Mouse (Mus musculus) c-Kit-positive CD71-positive TER-119-negative erythroid progenitor cells, embryonic 14.5 days (primary cell): Measurements from ENCODE around the gene Gm13420.

Experiments
- DNase-seq: peaks from one replicate; pipeline ENCODE4 v3.0.0-alpha.2; 2013; ENCODE audit warnings: low read depth

Gm13420 gene

DNA sequence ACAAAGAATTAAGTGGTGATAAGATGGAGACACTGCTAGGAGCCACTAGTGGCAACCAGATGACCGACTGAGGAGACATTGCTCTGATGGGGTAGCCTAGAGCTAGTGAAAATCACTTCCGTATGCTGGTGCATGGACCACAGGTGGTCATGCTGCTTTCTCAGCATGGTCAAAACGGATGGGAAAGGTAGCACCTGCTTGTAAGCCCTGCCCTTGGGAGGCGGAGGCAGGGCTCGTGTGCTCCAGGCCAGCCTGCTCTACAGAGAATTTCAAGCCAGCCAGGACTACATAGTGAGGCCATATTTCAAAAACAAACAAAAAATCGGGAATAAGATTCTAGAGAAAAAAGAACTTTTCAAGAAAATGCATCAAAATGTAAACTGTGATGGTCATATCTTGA, 50.1 kb downstream of the Gm13420 start:
- no peak for DNase-seq

DNA sequence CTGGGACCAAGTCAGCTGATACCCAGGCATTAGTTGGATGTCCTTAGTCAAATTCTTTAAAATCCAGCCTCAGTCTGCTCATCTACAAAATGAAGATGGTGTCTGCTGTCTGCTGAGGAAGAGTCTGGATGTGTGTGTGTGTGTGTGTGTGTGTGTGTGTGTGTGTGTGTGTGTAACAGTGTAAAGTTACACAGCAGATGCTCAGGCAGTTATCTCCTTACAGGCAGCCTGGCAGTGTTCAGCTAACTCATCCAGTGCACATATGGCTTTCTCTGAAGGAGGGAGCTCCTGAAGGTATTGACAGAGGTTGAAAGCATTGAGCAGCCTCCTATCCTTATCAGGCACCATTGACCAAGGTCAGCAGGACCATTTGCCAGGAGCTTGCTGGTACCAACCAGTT, 50.6 kb downstream of the Gm13420 start:
- DNase-seq: no peak

DNA sequence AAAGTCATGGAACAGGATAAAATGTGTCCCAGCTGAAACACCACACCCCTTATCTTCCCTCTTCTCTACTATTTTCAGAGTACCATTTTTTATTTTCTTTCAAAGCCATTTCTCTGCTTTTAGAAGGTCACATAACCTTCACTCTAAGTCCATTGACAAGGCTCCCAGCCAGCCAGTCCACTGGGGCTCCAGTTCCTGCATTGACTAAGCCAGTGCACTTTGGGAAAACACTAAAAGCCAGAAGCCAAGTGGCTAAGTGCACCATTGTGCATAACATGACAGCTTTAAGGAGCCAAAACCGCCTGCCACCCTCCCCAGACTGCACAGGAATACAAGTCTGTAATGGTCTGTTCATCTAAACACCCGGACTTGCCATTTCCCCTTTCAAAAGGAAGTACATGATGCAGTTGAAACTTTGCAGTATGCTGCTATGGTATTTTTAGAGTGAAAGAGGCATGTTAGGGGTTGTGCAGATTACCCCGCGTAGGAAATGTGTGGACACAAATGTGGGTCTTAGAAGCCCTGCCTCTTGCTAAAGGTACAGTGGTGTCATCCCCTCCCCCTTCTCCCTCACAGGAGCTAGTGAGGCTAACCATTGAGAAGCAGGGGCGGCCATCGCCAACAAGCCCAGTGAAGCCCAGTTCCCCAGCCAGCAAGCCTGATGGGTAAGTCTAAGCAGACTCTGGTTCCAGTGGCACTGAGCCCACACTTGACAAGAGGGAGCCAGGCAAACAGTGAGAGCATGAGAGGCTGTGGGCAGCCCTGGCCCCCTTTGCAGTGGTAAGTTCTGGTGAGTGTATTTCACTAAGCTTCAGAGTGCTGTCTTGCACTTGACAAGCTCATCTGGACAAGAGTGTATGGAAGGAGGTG, 52.8 kb downstream of the Gm13420 start:
- DNase-seq: no peak

DNA sequence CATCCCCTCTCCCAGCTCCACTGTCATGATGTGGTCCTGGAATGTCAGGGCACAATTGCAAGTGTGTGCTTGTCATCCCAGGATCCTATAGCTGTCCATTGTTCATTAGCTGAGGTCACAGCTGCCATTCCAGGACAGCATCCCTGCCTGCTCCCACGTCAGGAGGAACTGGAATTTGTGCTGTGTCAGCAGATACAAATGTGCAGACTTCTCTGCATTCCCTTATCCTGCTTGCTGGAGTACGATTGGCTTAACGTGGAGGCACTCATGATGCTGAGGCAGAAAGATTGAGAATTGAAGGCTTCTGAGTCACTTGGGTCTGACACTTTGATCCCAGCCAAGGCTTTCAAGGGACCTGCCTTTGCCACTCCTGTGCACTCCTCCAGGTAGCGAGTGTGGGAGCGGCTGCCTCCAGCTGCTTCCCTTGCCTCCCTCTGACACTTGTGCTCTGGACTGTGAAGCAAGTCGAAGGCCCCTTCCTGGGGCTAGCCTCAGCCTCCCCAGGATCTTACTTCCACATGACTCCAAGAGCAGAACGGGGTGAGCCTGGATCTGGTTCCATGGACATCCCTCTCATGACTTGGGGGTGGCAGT, 55.2 kb downstream of the Gm13420 start:
- DNase-seq: no peak
